Mouse (Mus musculus) G1E (cell line): ENCODE data around the gene Gm11549. TPM values are rescaled to one million over a fixed set of nuclear protein-coding genes. Genes with fewer than 3 reads are reported as not detected.

Experiments
- ATAC-seq: 2 replicates; pipeline ENCODE4 v1.8.0; 2016; ENCODE audit warnings: mild to moderate bottlenecking; ENCODE audit not compliant: insufficient number of reproducible peaks, poor library complexity, low FRiP score, severe bottlenecking; ENCODE audit errors: extremely low read depth
- DNase-seq: peaks from one replicate; pipeline ENCODE4 v3.0.0; 2012; ENCODE audit warnings: low spot score
- H3K27me3 ChIP-seq: 2 replicates; pipeline ENCODE4 v1.6.1; 2012; ENCODE audit warnings: mild to moderate bottlenecking, low read length, inconsistent platforms; ENCODE audit not compliant: insufficient read depth
- H3K36me3 ChIP-seq: replicated peaks from 2 replicates; pipeline ENCODE3; 2012; ENCODE audit warnings: mild to moderate bottlenecking, inconsistent platforms
- H3K4me1 ChIP-seq: 2 replicates; pipeline ENCODE4 v1.6.1; 2012; ENCODE audit warnings: low read depth, low read length, inconsistent platforms, mixed read lengths; ENCODE audit not compliant: insufficient read depth
- H3K4me3 ChIP-seq: 2 replicates; pipeline ENCODE4 v1.5.1; 2012; ENCODE audit warnings: low read depth, mild to moderate bottlenecking, inconsistent platforms, low read length, moderate library complexity, mixed read lengths
- H3K9me3 ChIP-seq: replicated peaks from 2 replicates; pipeline ENCODE4 v1.6.1; 2012; ENCODE audit warnings: inconsistent platforms
- CTCF ChIP-seq: IDR thresholded peaks from 2 replicates; pipeline ENCODE4 v1.5.1; 2012; ENCODE audit warnings: low read depth, low read length, inconsistent platforms, mixed read lengths
- GATA1 ChIP-seq: IDR thresholded peaks from 2 replicates; pipeline ENCODE4 v1.6.1; 2012; ENCODE audit warnings: borderline replicate concordance, low read length, inconsistent platforms, mixed read lengths
- GATA2 ChIP-seq: IDR thresholded peaks from 2 replicates; pipeline ENCODE4 v1.6.1; 2012; ENCODE audit warnings: low read depth, low read length, inconsistent platforms, borderline replicate concordance
- POLR2AphosphoS5 ChIP-seq: IDR thresholded peaks from 2 replicates; pipeline ENCODE4 v1.6.1; 2012; ENCODE audit warnings: low read depth, low read length, inconsistent platforms; ENCODE audit not compliant: insufficient replicate concordance
- TAL1 ChIP-seq: conservative IDR thresholded peaks from 2 replicates; pipeline ENCODE4 v1.6.1; 2012; ENCODE audit warnings: low read depth, low read length, inconsistent platforms, mixed read lengths
- polyA plus RNA-seq: library from polyadenylated mRNA; stranded (reverse); fragments of >175 nt; gene quantifications from 2 replicates; pipeline ENCODE4 v1.2.3, GENCODE M21; 2012
- total RNA-seq, 2 experiments: library from RNA; stranded (forward) in 1 of 2; stranded (reverse) in 1 of 2; fragments of 200-1000 nt in 1 of 2; fragments of >200 nt in 1 of 2; fragmentation: Nextera tagmentation in 1 of 2; gene quantifications; 2 replicates each; pipeline ENCODE4 v1.2.3; 2014 to 2017

Gene Gm11549
- total and polyA plus RNA-seq, 3 experiments = 0.05 TPM; not detected in 2

- TF ChIP-seq POLR2AphosphoS5 (no peak), CTCF (no peak), TAL1 (no peak), GATA1 (no peak), GATA2 (no peak)
- H3K27me3 ChIP-seq = peaks cover 5% of the 10 kb centered on the region; the same call in 1 of the 2 replicates
- H3K4me1 ChIP-seq = peaks cover 31% of the 10 kb centered on the region
- no peaks in the 10 kb centered on the region for H3K9me3 ChIP-seq
- H3K4me3 ChIP-seq = no peak overlapping the region
- DNase-seq = no peak
- ATAC-seq = no peak
- H3K36me3 ChIP-seq = no peaks in the 10 kb centered on the region
Measured at GRCm38 (mm10) chr3:36478776-36479175, 42.8 kb downstream of the Gm11549 start.

DNA sequence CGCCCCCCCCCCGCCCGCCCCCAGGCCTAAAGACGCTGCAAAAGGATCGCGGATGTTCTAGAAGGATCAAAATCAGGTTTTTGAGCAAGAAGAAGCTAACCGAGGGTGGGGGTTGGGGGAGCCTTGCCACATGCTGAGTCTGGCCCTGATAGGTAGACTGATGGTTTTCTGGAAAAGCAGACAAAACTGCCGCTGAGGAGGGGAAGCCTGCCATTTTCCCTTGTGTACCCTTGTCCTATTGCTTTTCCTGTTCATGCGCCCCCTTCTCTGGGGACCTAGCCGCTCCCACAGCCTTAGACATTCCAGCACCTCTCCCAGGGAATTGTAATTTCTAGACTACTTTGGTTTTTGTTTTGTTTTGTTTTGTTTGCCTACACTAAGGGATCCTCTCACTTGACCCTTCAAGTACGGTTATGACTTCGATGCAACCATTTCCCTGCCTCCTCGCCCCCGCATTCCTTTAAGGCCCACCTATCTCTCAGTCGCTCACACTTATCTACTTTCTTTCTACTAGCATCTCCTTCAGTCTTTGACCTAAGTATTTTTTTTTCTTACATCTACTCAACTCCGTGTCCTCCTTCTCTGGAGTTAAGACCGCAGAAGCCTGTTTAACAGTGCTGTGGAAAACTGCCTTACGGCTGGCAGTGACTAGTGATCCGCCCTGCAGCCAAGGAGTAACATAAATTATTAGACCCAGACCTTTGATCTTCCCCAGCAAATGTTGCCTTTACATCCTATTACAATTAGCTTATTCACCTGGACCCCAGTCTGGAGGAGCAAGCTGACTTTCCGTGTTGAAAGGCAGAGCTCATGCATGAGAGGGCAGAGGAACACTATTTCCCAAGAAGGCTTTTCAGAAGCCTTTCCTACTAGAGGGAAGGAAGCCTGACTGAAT lies 45.1 kb downstream of the Gm11549 start:
- Histone ChIP-seq H3K36me3 (peaks cover 3% of the 10 kb centered on the region), H3K27me3 (0 out of 2 replicates have a peak, but pooled peaks cover under 1% of the 10 kb centered on the region), H3K9me3 (no peaks in the 10 kb centered on the region), H3K4me1 (peaks cover 46% of the 10 kb centered on the region), H3K4me3 (peak overlapping the region; percentile 80)
- no peak for TF ChIP-seq TAL1
- TF ChIP-seq POLR2AphosphoS5 = no peak
- no peak for TF ChIP-seq CTCF
- no peak for TF ChIP-seq GATA2
- TF ChIP-seq GATA1 = no peak
- no peak for ATAC-seq
- DNase-seq = no peak

GRCm38 (mm10) chr3:36475532-36476087 lies 46.0 kb downstream of the Gm11549 start, which contains the start of the genes Anxa5 and 1810062G17Rik:
Anxa5 (minus strand) TSS chr3:36475894.
1810062G17Rik (plus strand) TSS chr3:36475937.
- H3K4me1 ChIP-seq = peaks cover 50% of the 10 kb centered on the region
- no peaks in the 10 kb centered on the region for H3K9me3 ChIP-seq
- no peaks in the 10 kb centered on the region for H3K27me3 ChIP-seq
- peak within 1 kb of the TSS; percentile 80 for H3K4me3 ChIP-seq
- peak; percentile 95 for ATAC-seq
- no peak for TF ChIP-seq CTCF
- TF ChIP-seq POLR2AphosphoS5 = no peak
- peaks cover 7% of the 10 kb centered on the region for H3K36me3 ChIP-seq
- DNase-seq = peak; percentile 94

GRCm38 (mm10) chr3:36474938-36475483 lies 46.6 kb downstream of the Gm11549 start:
- ATAC-seq = no peak

GRCm38 (mm10) chr3:36474421-36474820 lies 47.2 kb downstream of the Gm11549 start:
- H3K4me1 ChIP-seq = peaks cover 60% of the 10 kb centered on the region
- TF ChIP-seq CTCF (no peak), GATA1 (no peak), POLR2AphosphoS5 (no peak), GATA2 (no peak), TAL1 (no peak)
- peak overlapping the region; percentile 80; the same call in 1 of the 2 replicates for H3K4me3 ChIP-seq
- no peak for DNase-seq
- no peaks in the 10 kb centered on the region for H3K27me3 ChIP-seq
- peaks cover 16% of the 10 kb centered on the region for H3K36me3 ChIP-seq
- no peak for ATAC-seq
- no peaks in the 10 kb centered on the region for H3K9me3 ChIP-seq

More at GRCm38 (mm10) chr3:36474938-36475483, 46.6 kb downstream of the Gm11549 start:
- peak overlapping the region; percentile 80 for H3K4me3 ChIP-seq
- no peaks in the 10 kb centered on the region for H3K27me3 ChIP-seq
- peaks cover 55% of the 10 kb centered on the region for H3K4me1 ChIP-seq
- no peaks in the 10 kb centered on the region for H3K9me3 ChIP-seq
- peaks cover 12% of the 10 kb centered on the region for H3K36me3 ChIP-seq
- TF ChIP-seq TAL1 (no peak), CTCF (no peak), POLR2AphosphoS5 (no peak), GATA2 (no peak), GATA1 (no peak)
- DNase-seq = peak; percentile 8

GRCm38 (mm10) chr3:36473222-36473621 lies 48.4 kb downstream of the Gm11549 start:
- H3K9me3 ChIP-seq = no peaks in the 10 kb centered on the region
- H3K27me3 ChIP-seq = no peaks in the 10 kb centered on the region
- H3K4me1 ChIP-seq = peaks cover 61% of the 10 kb centered on the region
- no peak overlapping the region; the same call in 1 of the 2 replicates for H3K4me3 ChIP-seq
- TF ChIP-seq GATA1 (no peak), GATA2 (no peak), POLR2AphosphoS5 (no peak), TAL1 (no peak), CTCF (no peak)
- ATAC-seq = no peak
- DNase-seq = no peak
- H3K36me3 ChIP-seq = peaks cover 17% of the 10 kb centered on the region
